Mouse (Mus musculus) intestine, postnatal 0 days (tissue): Measurements from ENCODE around the gene Gucy1b2. TPM values are rescaled to one million over a fixed set of nuclear protein-coding genes. Genes with fewer than 3 reads are reported as not detected.

Experiments
- ATAC-seq: fragments of 200-750 bp; cut with Nextera tagmentation; 2 replicates; pipeline ENCODE4 v1.8.0; 2017; ENCODE audit warnings: mild to moderate bottlenecking, moderate TSS enrichment, moderate library complexity
- H3K27ac ChIP-seq: fragments of 300-500 bp; sonication (generic); 2 replicates; pipeline ENCODE4 v1.5.1; 2014; ENCODE audit warnings: mild to moderate bottlenecking, low read depth, low read length, moderate library complexity
- H3K27me3 ChIP-seq: fragments of 300-500 bp; sonication (generic); replicated peaks from 2 replicates; pipeline ENCODE4 v1.6.1; 2014; ENCODE audit warnings: low read length, mixed read lengths; ENCODE audit not compliant: control insufficient read depth, insufficient read depth
- H3K36me3 ChIP-seq: fragments of 300-500 bp; sonication (generic); 2 replicates; pipeline ENCODE4 v1.6.1; 2014; ENCODE audit warnings: mild to moderate bottlenecking, moderate library complexity; ENCODE audit not compliant: control insufficient read depth, insufficient read depth
- H3K4me1 ChIP-seq: fragments of 300-500 bp; sonication (generic); replicated peaks from 2 replicates; pipeline ENCODE4 v1.6.1; 2014; ENCODE audit warnings: antibody characterized with exemption, low read length, mixed read lengths; ENCODE audit not compliant: control insufficient read depth, insufficient read depth
- H3K4me2 ChIP-seq: fragments of 300-500 bp; sonication (generic); replicated peaks from 2 replicates; pipeline ENCODE4 v1.6.1; 2014; ENCODE audit warnings: low read depth, mild to moderate bottlenecking, moderate library complexity
- H3K4me3 ChIP-seq: fragments of 300-500 bp; sonication (generic); 2 replicates; pipeline ENCODE4 v1.5.1; 2014; ENCODE audit warnings: low read depth, low read length
- H3K9ac ChIP-seq: fragments of 300-500 bp; sonication (generic); 2 replicates; pipeline ENCODE4 v1.6.1; 2014; ENCODE audit warnings: mild to moderate bottlenecking, low read depth, low read length
- H3K9me3 ChIP-seq: fragments of 300-500 bp; sonication (generic); 2 replicates; pipeline ENCODE4 v1.6.1; 2016; ENCODE audit warnings: mixed run types; ENCODE audit not compliant: control insufficient read depth
- CTCF ChIP-seq: sonication (generic); IDR thresholded peaks from 2 replicates; pipeline ENCODE4 v1.5.1; 2016; ENCODE audit warnings: low read depth, mild to moderate bottlenecking, control low read depth, antibody characterized with exemption, moderate library complexity
- WGBS: fragments of 180-500 bp; shearing (Covaris S2); extraction: QIAGEN DNeasy Blood & Tissue Kit; methylation state at CpG from one replicate; pipeline ENCODE4 v1.1.7; 2014; 5-methylcytosine and 5-hydroxymethylcytosine counted together
- polyA plus RNA-seq: library from polyadenylated mRNA; unstranded; fragments of >200 nt; fragmentation: Nextera tagmentation; extraction: Ambion mirVana; gene quantifications from 2 replicates; pipeline ENCODE4 v1.2.1, GENCODE M21; 2015

Gene Gucy1b2
- polyA plus RNA-seq: 0.07 TPM in 1 of 2 replicates, not detected in the other

DNA sequence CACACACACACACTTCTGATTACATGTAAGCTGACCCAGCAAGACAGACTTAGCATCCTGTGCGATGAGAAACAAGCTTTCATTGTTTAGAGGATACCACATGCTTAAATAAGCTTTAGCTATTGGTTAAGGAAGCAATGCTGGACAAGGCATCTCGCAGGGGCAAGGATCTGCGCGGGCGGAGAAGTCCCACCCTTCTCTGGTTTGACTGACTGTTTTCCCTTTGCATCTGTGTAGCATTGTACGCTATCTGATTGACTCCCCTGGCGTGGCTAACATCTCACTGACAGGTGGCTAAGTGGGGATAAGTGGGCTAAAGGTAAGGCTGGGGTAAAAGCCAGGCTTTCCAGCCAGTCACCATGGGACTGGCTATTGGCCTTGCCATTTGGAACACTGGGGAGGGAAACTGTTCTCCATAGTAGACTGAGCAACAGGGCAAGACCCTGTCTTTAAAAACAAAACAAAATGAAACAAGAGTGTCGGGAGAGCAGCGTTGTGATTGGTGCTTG lies at the start of gene Gucy1b2:
TSS of gene Gucy1b2 (minus strand) at position 51 of the 509 bp plus-strand sequence.
- WGBS: 56% methylated on average over 9 of the region's 9 CpGs
- no peak within 1 kb of the TSS for H3K9ac ChIP-seq
- no peak within 1 kb of the TSS for H3K27ac ChIP-seq
- no peak within 1 kb of the TSS for H3K4me3 ChIP-seq
- H3K9me3 ChIP-seq: no peaks in the 10 kb centered on the region
- no peak for ATAC-seq
- H3K27me3 ChIP-seq: no peaks in the 10 kb centered on the region
- H3K4me1 ChIP-seq: no peaks in the 10 kb centered on the region
- TF ChIP-seq CTCF: no peak
- peak within 1 kb of the TSS; percentile 50 for H3K4me2 ChIP-seq
- no peaks in the 10 kb centered on the region for H3K36me3 ChIP-seq

DNA sequence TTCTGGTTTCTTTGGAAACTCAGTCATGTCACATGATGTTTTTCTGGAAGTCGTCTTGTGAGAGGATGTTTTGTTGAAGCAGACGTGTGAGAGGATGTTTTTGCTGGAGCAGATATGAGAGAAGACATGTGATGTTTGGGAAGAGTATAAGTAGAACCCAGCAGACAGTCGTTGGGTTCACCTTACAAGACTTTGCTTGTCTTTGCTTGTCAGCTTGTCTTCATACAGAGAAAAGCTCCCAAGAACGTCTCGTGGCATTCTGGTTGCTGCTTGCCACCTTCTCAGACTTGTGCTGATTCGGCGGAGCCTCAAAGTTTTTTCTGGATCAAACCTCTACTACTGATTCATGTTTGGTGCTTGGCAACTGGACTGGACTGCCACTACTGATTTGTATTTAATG lies 41.3 kb upstream of the Gucy1b2 start:
- ATAC-seq: no peak
- 76% methylated on average over 7 of the region's 7 CpGs for WGBS
- no peak overlapping the region for H3K4me3 ChIP-seq
- no peak overlapping the region for H3K9ac ChIP-seq
- TF ChIP-seq CTCF: no peak
- no peaks in the 10 kb centered on the region for H3K36me3 ChIP-seq
- no peak overlapping the region for H3K27ac ChIP-seq
- H3K4me1 ChIP-seq: no peaks in the 10 kb centered on the region
- H3K27me3 ChIP-seq: no peaks in the 10 kb centered on the region
- H3K9me3 ChIP-seq: no peaks in the 10 kb centered on the region
- no peak overlapping the region for H3K4me2 ChIP-seq

DNA sequence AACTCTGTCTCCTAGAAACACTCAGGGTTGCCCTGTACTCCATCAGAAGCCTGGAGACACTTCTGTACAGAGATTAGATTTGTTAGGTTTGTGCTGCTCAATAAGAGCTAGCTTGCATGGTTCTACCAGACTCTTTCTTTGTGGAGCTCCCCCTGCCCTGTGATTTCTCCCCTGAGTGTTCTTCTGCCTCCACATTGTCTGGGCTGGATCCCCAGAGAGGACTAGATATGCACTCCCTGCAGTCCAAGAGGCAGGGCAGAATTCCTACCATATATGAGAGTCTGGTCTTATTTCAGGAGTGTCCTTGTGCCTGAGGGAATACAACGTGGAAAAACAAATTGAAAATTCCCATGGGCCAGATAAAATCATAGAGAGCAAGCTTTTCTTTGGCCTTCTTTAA lies 40.4 kb upstream of the Gucy1b2 start:
- Histone ChIP-seq H3K4me2 (no peak overlapping the region), H3K27me3 (no peaks in the 10 kb centered on the region), H3K9ac (no peak overlapping the region), H3K9me3 (no peaks in the 10 kb centered on the region), H3K4me3 (no peak overlapping the region), H3K4me1 (no peaks in the 10 kb centered on the region), H3K36me3 (no peaks in the 10 kb centered on the region), H3K27ac (no peak overlapping the region)
- no peak for ATAC-seq
- 59% methylated on average over 1 of the region's 1 CpGs for WGBS
- TF ChIP-seq CTCF: no peak

DNA sequence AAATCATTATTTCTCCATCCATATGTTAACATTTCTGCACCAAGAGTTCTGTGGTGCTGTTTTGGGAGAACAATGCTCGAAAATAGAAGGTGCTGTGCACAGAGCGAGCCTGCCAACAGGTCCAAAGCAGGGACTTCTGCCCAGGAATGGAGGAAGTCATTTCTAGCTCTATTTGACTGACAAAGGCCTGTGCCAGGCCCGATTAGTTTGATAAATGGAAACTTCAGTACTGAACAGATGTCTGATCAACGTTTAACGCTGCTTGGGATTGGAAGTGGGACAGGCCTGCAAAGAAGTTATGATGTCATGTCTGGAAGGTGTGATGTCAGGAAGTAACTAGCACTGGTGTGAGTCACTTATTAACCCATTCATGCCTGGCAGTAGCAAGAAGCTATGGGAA lies 37.4 kb upstream of the Gucy1b2 start:
- Histone ChIP-seq H3K9ac (no peak overlapping the region), H3K4me1 (no peaks in the 10 kb centered on the region), H3K4me3 (no peak overlapping the region), H3K4me2 (no peak overlapping the region), H3K9me3 (no peaks in the 10 kb centered on the region), H3K36me3 (no peaks in the 10 kb centered on the region), H3K27me3 (no peaks in the 10 kb centered on the region), H3K27ac (no peak overlapping the region)
- WGBS: 75% methylated on average over 5 of the region's 5 CpGs
- no peak for TF ChIP-seq CTCF
- no peak for ATAC-seq

DNA sequence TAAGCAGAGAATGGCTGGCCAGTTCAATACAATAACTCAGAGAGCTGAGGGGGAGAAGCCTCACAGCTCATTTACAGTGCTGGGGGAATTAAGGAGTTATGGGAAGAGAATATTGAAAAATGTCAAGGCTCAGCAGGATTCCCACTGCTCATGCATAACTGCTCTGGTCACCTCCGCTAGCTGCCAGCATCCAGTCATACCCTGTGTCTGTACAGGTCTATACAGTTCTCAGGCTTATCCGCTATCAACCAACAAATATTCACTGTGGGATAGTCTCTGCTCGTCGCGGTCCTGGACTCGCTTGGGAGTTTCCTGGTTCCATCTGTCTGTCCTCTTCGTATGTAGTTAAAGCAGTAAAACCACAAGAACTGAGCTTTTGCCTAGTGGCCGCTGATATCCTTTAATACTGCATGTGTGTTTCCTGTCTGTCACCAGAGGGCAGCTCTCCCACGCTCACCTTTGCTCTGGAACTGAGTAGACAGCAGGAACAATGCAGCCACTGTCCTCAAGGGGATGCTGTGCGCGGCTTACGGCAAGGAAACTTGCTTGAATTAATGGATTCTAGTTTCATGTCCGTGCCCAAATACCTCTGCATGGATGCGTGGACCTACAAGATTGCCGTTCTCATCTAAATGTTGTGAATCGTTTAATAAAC lies 36.2 kb upstream of the Gucy1b2 start:
- peak; percentile 100 for TF ChIP-seq CTCF
- H3K27ac ChIP-seq: no peak overlapping the region
- WGBS: 33% methylated on average over 16 of the region's 16 CpGs

DNA sequence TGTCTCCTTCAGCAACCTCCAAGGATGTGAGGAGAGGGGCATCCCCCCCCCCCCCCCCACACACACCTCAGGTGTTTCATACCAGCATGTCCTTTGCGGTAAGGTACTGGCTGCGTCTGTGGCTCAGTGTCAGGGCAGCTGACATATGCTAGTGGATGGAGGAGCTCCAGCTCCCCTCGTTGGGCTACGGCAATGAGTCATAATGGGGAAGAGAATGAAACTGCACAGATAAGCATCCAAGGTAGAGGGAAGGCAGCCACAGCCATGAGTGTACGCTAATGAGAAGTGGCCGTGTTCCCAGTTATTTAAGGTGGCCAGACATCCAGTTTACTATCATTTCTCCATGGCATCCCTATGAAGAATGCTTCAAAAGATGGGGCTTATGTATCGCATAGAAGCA lies 32.2 kb upstream of the Gucy1b2 start:
- Histone ChIP-seq H3K4me3 (no peak overlapping the region), H3K27me3 (no peaks in the 10 kb centered on the region), H3K36me3 (no peaks in the 10 kb centered on the region), H3K4me2 (no peak overlapping the region), H3K27ac (no peak overlapping the region), H3K9me3 (no peaks in the 10 kb centered on the region), H3K4me1 (no peaks in the 10 kb centered on the region), H3K9ac (no peak overlapping the region)
- no peak for ATAC-seq
- TF ChIP-seq CTCF: no peak
- 86% methylated on average over 7 of the region's 7 CpGs for WGBS

More for the DNA sequence above, 36.2 kb upstream of the Gucy1b2 start:
- Histone ChIP-seq H3K4me1 (no peaks in the 10 kb centered on the region), H3K9ac (no peak overlapping the region), H3K4me3 (no peak overlapping the region), H3K36me3 (no peaks in the 10 kb centered on the region), H3K4me2 (no peak overlapping the region), H3K9me3 (no peaks in the 10 kb centered on the region), H3K27me3 (no peaks in the 10 kb centered on the region)
- peak; percentile 69 for ATAC-seq
